Mouse (Mus musculus) layer of hippocampus, postnatal 36 days (tissue): Measurements from ENCODE around the gene Lrrc29. TPM values are rescaled to one million over a fixed set of nuclear protein-coding genes. Genes with fewer than 3 reads are reported as not detected.
A peak's percentile ranks its signal among the peaks of the same experiment; 100 is the strongest.
"Not testable (repeated sequence)": the region's sequence is repeated elsewhere in the genome, so short reads cannot be mapped to it uniquely, and the experiment has no call there.

ENCODE experiments used
- DNase-seq, 2 experiments: peaks; one replicate each; pipeline ENCODE4 v3.0.0; 2022
- total RNA-seq, 2 experiments: library from RNA; stranded (reverse); gene quantifications; 2 replicates each; pipeline ENCODE4 v1.2.3; 2021

Lrrc29 gene
- total RNA-seq, 2 experiments from 2014 or later: 5.9 to 7.8 TPM

DNA sequence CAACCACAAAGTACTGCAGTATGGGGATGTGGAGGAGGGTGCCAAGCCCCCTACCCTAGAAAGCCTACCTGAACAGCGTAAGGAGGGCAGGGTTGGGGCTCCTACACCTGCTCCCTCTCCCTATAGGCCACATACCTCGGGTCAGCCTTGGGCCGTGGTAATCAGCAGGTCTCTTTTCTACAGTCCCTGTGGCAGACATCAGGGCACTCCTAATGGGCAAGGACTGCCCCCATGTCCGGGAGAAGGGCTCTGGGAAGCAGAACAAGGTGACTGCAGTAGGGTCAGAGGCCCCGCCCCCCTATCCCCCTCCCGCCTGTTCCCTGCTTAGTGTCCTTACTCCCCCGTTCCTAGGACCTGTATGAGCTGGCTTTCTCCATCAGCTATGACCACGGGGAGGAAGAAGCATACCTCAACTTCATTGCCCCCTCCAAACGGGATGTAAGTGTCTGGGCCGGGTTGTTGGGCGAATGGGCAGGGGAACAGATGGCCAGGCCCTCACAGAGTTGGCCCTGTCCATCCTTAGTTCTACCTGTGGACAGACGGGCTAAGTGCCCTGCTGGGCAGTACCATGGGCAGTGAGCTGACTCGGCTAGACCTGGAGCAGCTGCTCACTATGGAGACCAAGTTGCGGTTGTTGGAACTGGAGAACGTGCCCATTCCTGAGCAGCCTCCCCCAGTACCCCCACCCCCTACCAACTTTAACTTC lies 16.8 kb downstream of the Lrrc29 start:
- DNase-seq: no peak

DNA sequence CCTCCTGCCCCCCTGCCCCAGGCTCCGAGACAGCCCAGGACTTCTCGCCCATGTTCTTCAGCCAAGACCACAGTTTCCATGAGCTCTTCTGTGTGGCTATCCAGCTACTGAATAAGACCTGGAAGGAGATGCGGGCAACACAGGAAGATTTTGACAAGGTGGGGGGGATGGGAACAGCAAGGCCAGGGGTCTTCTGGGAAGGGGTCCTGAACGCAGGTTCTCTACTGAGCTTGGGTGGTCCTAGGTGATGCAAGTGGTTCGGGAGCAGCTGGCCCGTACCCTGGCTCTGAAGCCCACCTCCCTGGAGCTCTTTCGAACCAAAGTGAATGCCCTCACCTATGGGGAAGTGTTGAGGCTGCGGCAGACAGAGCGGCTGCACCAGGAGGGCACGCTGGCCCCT lies 17.6 kb downstream of the Lrrc29 start:
- DNase-seq: no peak

DNA sequence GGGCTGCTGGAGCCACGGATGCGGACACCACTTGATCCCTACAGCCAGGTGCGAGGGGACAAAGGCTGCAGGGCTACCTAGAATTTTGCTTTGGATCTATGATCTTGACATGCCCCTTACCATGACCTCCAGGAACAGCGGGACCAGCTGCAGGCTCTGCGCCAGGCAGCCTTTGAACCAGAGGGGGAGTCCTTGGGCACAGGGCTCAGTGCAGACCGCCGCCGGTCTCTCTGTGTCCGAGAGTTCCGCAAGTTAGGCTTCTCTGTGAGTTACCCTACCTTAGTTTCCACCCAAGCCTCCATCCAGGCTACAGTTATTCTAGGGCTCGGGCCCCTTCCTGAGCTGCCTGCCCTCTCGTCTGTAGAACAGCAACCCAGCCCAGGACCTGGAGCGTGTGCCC lies 18.4 kb downstream of the Lrrc29 start:
- DNase-seq: no peak

DNA sequence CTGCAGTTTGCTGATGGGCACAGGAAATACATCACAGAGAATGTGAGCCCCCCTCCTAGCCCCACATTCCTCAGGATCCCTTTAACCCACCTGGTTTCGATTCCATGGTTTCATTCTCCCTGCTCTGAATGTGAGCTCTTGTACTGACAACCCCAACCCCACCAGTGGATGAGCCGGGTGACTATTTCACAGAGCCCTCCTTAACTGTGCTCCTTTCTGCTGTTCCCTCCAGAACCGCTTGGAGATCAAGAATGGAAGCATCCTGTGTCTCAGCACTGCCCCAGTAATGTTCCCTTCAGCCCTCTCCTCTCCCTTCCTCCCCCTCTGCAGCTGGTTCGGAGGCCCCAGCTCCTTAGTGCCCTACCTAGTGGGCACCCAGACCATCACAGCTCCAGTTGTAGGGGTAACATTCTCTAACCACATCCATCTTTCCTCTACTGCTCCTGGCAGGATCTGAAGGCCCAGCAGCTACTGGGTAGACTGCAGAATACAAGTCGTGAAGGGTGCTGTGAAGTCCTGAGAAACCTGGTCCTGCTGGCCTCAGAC lies 19.9 kb downstream of the Lrrc29 start:
- no peak for DNase-seq

DNA sequence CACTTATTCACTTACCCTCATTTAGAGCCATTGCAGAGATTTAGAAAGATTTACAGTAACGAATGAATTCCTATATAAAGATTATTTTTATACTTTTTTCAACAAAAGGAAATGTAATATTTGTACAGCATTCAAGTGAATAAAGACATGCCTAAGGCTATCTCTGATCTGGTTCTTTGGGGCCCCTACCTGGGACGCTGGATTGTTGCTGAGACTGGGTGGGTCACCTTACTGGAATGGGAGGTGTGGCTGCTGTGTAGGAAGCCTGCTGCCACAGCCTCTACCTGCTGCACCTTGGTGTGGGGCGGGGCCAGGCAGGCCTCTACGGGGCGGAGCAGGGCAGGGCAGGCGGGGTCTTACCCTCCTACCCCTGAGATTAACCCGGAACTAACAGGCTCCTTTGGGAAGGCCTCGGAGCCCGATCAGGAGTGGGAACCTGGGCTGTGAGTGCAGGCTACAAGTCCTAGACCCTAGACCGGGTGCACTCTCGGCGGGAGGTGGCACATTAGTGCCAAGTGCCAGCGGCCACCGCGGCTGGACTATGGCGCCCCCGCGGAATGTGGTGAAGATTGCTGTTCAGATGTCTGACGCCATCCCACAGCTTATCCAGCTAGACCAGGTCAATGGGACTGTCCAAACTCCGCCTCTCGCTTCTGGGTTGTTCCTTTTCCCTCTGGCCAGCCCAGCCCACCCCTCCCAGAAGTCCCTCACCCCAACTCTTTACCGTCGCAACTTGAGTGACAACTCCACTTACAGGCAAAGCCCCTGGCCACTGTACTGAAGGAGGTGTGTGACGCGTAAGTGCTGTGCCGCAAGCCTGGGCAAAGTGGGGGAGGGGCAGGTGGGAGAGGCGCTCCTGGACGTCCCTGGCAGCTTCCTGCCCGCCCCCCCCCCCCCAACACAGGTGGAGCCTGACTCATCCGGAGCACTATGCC lies 20.6 kb downstream of the Lrrc29 start, which contains the start of gene Elmo3:
Gene Elmo3 (plus strand): TSS at position 391 of the 935 bp plus-strand sequence.
- peak in 1 of 2 experiments; percentile 40 for DNase-seq

DNA sequence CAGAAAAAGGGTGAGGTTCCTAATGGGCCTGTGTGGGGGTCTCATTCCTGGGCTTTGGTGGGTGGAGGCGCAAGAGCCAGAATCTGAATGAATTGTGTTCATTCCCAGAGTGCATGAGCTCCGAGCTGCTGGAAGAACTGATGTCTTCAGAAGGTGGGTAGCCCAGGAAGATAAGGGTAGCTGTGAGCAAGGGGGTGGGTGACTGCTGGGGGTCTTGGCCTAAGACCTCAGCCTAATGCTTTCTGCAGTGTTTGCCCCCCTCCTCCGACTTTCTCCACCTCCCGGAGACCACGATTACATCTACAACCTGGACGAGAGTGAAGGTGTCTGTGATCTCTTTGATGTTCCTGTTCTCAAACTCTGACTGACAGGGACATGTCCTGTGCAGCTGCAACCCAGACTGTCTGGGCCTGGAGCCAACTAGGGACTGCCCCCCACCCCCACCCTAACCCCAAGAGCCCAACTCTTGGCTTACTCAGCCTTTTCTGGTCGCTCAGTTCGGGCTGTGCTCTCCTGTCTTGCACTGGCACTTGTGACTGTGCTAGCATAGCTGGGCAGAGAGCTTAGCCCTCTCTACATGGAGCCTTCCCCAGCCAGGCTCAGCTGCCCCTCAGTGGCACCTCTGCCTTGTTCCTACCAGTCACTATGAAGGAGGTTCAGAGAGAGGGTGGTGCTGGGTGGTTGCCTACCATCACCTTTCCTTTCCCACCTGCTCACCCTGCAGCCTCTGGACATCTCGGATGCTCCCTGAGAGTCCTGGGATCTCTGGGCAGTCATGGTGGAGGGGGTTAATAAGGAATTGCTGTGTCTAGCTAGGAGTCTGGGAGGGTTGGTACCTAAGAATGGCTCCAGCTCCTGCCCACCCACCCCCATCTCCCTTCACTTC lies 21.5 kb downstream of the Lrrc29 start:
- no peak for DNase-seq

DNA sequence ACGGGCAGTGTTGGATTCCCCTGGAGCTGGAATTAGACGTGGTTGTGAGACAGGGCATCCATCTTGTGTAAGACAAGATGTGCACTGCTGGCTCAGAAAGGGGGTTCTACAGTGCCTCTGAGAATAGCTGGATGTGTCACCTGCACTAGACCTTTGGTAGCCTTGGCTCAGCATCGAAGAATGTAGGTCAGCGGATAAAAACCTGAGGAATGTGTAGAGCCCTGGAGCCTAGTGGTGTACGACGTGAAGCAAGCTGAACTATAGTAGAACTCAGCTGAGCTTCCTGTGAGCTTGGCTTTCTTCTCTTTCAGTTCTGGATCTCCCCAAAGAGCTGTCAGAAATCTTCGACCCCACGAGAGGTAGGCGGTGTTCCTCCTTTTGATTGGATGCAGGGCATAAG lies 22.2 kb downstream of the Lrrc29 start:
- no peak for DNase-seq

DNA sequence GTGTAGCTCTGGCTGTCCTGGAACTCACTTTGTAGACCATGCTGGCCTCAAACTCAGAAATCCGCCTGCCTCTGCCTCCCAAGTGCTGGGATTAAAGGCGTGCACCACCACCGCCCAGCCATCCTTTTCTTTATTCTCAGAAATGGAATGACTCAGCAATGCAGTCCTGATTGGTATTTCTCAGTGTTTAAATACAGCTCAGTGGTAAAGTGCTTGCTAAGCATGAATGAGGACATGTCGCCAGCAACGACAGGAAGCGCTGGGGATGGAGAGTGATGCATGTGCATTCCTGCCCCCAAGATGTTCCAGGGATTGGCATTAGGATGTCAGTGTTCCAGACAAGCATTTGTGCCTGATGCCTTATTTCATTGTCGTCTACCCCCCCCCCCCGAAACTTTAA lies 22.7 kb downstream of the Lrrc29 start:
- no peak for DNase-seq

DNA sequence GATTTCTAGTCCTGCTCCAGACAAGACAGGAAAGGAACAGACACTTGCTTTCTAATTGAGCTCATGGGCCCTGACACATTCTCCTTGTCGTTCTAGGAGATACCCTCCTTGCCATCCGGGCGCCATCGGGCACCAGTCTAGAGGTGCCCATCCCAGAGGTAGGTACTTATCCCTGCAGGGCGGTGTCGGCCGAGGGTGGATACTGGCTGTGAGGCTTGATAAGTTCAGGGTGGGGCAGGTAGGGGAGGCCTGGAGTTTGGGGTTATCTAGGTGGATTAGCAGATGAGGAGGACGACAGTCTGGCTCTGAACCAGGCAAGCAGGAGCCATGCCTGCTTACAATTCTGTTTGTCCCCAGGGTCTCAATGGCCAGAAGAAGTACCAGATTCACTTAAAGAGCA lies 26.1 kb downstream of the Lrrc29 start:
- no peak for DNase-seq

DNA sequence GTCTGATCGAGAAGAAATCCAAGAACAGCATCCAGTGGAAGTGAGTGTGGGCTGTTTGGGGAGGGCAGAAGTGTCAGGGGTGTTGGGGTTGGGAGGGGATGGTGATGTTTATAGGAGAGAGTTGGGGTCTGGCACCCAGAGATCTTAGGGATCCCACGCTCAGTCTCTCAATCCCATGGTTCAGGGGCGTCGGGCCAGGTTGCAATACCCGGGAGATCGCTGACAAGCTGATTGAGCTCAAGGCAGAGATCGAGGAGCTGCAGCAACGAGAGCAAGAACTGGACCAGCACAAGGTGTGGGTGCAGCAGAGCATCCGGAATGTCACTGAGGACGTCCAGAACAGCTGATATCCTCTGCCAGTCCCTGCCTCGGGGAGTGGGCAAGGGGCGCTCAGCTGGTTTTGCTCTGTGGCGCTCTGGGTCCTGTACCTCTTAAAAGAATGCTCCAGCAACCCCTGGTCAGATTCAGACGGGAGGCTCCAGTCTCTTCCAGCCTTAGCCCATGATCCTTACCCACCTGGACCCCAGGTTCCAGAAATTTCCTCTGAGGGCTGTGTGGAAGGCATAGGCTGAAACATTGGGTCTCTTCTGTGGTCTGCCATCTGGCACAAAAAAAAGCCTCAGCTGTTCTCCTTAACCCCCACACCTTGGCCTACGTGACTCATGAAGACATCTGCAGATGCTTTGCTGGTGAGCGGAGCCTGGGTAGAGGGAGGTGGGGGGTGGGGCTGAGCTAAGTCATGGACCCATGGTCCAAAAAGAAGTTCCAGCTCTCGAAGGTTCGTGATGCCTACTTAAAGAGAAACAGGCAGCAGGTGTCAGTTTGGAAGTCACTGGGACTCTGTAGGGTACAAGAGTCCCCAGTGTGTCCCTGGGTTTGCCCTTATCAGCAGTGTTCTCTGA lies 27.5 kb downstream of the Lrrc29 start:
- DNase-seq: no peak

DNA sequence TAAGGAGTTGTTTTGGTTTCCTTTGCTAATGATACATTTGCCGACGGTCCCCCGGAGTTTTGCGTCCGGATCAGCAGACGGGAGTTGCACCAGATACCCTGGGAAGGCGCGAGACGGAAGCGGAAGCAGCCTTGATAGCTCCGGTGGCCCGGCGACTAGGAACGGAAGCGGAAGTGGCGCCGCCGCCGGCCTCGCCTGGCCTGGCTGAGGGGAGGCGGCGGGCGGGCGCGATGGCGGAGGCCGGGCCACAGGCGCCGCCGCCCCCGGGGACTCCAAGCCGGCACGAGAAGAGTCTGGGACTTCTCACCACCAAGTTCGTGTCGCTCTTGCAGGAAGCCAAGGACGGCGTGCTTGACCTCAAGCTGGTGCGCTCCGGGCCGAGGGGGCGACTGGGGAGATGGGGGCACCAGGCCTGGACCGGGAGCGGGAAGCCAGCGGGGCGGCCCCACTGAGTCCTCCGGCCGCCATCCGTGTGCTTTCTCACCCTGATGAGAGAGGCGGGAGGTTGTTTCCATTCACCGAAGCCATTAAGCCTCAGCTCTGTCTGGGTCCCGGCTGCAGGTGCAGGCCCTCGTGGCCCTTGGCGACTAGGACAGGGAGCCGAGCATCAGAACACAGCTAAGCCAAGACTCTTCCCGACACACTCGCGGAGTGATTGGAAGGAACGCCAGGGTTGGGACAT lies 28.4 kb downstream of the Lrrc29 start, which contains the start of gene E2f4:
Gene E2f4 (plus strand): TSS at position 153 of the 682 bp plus-strand sequence.
- peak; percentile 90 to 91 for DNase-seq

DNA sequence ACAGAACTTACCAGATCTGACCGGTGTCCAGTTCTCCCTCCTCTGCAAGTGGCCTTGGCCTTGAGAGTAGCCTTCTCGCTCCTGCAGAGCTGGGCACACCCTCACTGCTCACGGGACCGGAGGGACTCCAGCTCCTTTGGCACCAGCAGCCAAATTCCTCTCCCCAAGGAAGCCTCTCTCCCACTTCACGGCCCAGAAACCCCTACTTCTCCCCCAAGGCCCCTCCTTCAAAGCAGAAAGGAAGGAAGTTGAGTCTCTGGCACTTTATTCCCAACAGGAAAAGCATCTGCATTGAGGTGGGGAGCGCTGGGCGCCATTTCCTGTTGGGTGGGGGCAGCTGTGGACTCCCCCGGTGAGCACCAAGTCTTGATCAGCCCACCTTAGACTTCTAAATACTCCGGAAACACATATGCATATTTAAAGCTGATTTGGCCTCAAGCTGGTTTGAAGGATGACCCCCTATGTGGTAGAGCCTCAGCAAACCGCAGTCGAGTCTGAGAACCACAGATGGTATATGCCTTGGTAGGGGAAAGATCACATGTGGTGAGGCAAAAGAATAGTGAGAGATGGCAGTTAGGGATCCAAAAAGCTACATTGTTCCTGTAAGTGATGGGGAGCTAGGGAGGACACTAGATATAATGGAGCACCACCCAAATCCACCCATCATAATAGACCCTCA lies 30.0 kb downstream of the Lrrc29 start, which contains the start of gene Exoc3l:
Gene Exoc3l (minus strand): TSS at position 207 of the 679 bp plus-strand sequence.
- no peak for DNase-seq

DNA sequence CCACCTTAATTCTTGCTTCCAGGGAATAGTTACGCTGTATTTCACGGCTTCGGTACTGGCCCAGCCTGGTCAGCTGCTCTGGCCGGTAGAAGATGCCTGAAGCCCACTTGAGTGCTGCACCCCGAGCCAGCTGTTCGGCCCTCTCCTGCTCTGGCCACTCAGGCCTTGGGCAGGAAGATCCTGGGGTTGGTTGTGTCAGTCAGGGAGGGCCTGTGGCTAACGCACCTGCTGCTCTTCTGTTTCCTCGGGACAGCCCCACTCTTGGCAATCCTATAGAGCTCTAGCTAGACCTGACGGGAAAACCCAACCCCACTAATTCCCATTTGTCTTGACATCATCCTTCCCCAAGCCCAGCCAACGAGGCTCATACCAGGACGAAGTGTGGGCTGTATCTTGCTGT lies 30.8 kb downstream of the Lrrc29 start:
- no peak for DNase-seq

DNA sequence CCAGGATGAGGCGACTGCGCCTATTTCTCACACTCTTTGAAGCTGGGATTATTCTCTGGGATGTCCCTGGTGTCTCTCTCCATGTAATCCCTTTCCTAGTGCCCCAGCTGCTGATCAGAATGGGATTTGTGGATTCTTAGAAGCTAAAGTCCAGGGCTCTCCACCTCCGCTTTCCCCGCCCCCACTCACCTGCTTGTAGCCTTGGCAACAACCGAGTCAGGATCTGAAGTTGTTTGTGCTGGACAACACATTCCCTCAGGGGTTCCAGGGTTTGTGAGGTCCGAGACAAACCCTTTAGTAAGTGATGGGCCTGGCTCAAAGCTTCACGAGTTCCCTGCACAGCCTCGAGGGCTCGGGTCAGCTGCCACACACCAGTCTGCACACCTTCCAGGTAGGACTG lies 31.3 kb downstream of the Lrrc29 start:
- no peak for DNase-seq

DNA sequence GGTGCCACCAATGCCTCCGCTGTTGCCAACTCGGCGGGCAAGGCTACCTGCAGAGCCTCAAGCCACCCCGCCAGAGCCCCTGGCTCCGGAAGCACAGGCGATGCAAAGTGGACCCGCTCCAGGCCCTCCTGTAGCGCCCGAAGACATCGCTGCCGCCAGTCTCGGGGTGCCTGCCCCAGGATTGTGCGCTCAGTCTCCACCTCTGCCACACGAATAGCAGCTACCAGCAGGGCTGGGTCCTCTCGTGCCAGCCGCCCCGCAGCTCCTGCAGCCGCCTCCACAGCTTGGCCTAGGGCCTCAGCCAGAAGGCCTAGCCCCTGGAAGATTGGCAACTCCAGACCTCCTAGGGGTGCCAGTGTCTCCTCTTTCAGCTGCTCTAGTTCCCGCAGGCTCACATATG lies 32.7 kb downstream of the Lrrc29 start:
- no peak for DNase-seq

DNA sequence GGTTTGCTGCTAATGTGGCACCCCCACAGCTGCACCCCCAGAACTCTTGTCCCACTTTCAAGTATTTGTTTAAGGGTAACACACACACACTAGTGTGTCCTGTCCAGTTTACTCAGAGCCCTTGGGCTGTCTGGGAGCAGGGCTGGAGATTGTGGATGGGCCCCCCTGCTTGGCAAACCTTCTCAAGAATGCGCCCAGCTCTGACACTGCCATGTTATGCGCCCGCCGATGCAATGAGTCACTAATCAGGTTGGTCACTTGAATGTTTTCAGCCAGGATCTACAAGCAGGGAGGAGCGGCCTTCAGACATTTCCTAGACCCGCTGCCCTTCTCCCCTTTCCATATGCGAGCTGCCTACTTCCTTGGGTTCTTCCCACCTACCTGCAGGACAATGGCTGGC lies 33.6 kb downstream of the Lrrc29 start:
- DNase-seq: no peak

DNA sequence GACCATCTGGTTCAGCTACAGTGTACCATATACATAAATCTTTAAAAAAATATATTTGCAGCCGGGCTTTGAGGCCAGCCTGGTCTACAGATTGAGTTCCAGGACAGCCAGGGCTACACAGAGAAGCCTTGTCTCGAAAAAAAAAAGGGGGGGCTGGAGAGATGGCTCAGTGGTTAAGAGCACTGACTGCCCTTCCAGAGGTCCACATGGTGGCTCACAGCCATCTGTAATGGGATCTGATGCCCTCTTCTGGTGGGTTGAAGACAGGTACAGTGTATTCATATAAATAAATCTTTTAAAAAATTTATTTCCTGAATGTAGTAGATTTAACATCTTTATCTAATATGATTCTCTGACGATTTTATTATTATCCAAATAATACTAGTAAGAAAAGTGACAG lies 34.3 kb downstream of the Lrrc29 start:
- DNase-seq: not testable (repeated sequence)

DNA sequence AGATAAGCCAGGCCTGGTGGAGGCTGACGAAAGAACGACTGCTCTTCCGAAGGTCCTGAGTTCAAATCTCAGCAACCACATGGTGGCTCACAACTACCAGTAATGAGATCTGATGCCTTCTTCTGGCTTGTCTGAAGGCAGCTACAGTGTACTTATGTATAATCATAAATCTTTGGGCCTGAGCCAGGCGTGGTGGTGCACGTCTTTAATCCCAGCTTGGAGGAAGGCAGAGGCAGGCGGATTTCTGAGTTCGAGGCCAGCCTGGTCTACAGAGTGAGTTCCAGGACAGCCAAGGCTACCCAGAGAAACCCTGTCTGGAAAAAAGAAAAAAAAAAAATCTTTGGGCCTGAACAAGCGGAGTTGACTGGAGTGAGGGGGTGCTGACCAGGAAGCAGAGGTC lies 34.7 kb downstream of the Lrrc29 start:
- not testable (repeated sequence) for DNase-seq

DNA sequence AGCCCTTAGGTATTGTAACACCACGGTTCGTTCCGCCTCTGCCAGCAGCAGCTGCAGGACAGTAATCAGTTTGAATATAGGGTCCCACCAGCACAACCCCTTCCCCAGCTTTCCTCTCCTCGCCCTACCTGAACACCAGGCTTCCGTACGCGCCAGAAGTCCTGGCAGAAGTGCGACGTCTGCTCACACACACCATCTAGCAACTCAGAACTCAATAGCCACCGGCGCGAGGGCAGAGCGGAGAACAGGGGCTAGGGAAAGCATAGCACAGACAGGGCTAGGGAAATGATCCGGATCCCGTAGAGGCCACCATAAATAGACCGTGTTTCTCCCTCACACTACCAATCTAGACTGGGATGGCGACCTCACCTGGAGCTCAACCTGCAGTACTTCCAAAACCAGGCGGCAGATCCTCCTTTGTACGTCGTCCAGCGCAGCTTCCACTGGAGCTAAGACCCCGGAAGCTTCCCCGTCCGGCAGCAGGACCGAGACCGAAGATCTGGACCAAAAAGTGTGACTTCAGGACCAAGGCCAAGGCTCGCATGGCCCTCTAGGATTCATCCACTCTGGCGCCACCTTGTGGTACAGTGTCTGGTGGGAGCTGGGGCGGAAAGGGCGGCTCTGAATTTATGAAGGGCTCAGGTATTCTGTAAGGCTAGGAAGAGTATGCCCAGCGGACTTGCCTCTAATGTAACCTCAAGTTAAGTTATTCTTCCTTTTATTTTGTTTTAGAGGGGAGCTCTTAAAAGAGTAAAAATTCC lies 35.3 kb downstream of the Lrrc29 start:
- peak; percentile 61 to 68 for DNase-seq
